Mouse (Mus musculus) gastrocnemius, postnatal 4 days (tissue): ENCODE results near the gene Tmem150c. TPM values are rescaled to one million over a fixed set of nuclear protein-coding genes. Genes with fewer than 3 reads are reported as not detected.

Experiments
- DNase-seq, 2 experiments: peaks; one replicate each; pipeline ENCODE4 v3.0.0; 2021 to 2022; ENCODE audit warnings: low spot score in 2 of 2, mixed read lengths in 2 of 2
- total RNA-seq, 2 experiments: library from RNA; stranded (reverse); gene quantifications; 2 replicates each; pipeline ENCODE4 v1.2.3; 2021

Tmem150c gene
- total RNA-seq, 2 experiments from 2014 or later = 5.1 to 5.7 TPM

- DNase-seq = peak in 1 of 2 experiments; percentile 18
Observed at GRCm38 (mm10) chr5:100030069-100030468, 129.5 kb downstream of the Tmem150c start.

Other genes with a start within 250 kb of the Tmem150c start
- gene Hnrnpd, start 180.9 kb downstream of the Tmem150c start, total RNA-seq = 100 to 1,000 TPM; 214 to 238 TPM
- 1 to 10 TPM; 2.6 to 2.8 TPM for gene 4930524J08Rik, start 180.7 kb downstream of the Tmem150c start, total RNA-seq
- gene Hnrnpdl, start 120.1 kb downstream of the Tmem150c start, total RNA-seq = 100 to 1,000 TPM; 116 to 132 TPM
- gene Enoph1, start 119.8 kb downstream of the Tmem150c start, total RNA-seq = 10 to 100 TPM; 13.9 to 14.7 TPM